Mouse (Mus musculus) induced T-regulatory cell, adult 2 months (primary cell): ENCODE measurements around the gene Ddit4l.
"Not testable (repeated sequence)": the region's sequence is repeated elsewhere in the genome, so short reads cannot be mapped to it uniquely, and the experiment has no call there.

Source experiments
- DNase-seq: peaks from one replicate; pipeline ENCODE4 v3.0.0-alpha.2; 2012; ENCODE audit warnings: low read depth

The Ddit4l gene

DNA sequence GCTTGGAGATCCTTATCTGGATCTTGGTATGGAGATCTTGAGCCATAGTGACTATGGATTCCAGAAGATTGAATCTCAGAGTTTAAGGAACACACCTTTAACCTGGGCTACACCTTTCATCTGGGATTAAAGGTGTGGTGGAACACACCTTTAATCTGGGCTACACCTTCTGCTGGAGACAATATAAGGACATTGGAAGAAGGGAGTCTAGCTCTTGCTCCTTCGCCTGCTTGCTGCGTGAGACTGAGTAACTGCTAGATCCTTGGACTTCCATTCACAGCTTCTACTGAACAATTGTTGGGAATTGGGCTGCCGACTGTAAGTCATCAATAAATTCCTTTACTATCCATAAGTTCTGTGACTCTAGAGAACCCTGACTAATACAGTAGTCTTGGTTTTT, at the start of gene Ddit4l:
Gene Ddit4l (plus strand): TSS at position 301 of the 400 bp plus-strand sequence.
- not testable (repeated sequence) for DNase-seq

- DNase-seq = no peak
Observed at GRCm38 (mm10) chr3:137576146-137576545, 45.3 kb upstream of the Ddit4l start.

- no peak for DNase-seq
Observed at GRCm38 (mm10) chr3:137586376-137586969, 34.9 kb upstream of the Ddit4l start.

GRCm38 (mm10) chr3:137589811-137590210, 31.6 kb upstream of the Ddit4l start:
- no peak for DNase-seq

GRCm38 (mm10) chr3:137594332-137594905, 27.0 kb upstream of the Ddit4l start:
- DNase-seq = no peak

GRCm38 (mm10) chr3:137608918-137609435, 12.4 kb upstream of the Ddit4l start:
- no peak for DNase-seq

GRCm38 (mm10) chr3:137610457-137611109, 10.8 kb upstream of the Ddit4l start:
- DNase-seq = no peak

- peak; percentile 74 for DNase-seq
Observed at GRCm38 (mm10) chr3:137611110-137611857, 10.1 kb upstream of the Ddit4l start.

- no peak for DNase-seq
Observed at GRCm38 (mm10) chr3:137611981-137612380, 9.4 kb upstream of the Ddit4l start.

DNA sequence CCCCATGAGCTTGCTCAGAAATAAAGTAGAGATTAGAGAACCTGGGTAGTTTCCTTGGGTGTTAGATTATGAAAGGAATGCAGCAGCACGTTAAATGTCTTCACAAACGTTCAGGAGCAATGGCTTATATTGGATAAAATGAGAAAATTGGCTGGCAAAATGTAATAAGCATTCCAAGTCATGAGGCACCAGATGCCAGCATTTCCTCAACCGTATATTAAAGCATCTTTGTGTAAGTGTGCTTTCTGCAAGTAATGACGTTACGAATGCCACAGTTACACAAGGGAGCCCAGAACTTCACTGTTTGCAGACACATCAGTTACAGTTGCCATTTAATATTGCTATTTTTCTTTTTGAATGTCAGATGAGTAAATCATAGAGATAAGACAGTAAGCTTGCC, 872 bp upstream of the Ddit4l start:
- no peak for DNase-seq

DNA sequence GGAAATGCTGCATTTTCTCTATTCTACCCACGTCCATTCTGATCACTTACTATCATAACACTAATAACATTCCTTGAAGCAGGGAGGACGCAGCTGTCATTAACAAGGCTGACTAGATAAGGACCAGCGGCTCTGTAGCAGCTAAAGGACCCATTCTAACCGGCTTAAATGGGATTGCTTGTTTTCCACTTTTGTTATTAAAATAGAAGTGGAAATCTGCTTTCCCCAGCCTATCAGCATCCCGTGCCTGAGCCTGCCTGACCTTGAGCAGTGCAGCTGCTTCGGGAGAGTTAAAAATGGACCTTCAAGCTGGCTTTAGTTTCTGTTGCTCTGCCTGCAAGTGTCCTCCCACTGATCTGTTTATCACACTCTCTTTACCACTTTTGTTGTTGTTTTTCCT, 679 bp downstream of the Ddit4l start:
- DNase-seq = no peak

GRCm38 (mm10) chr3:137622895-137623580, 1.6 kb downstream of the Ddit4l start:
- no peak for DNase-seq

- no peak for DNase-seq
Observed at GRCm38 (mm10) chr3:137623581-137624362, 2.4 kb downstream of the Ddit4l start.

DNA sequence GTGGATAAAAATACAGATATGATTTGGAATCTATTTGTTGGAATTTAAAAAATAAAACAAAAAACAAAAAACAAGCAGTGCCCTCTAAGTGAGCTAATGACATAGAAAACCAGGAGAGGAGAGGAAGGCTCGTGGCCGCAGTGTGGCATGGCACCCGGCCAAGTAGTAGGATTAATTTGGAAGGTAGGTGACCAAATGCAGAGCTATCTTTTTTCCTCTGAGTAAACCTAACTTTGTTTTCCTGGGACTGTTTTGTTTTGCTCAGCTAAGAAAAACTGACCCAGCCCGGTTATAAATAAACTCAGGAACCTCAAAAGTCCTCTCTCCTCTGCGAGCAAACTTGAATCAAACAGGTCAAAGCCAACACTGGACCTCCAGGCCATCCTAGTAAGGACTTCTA, 3.6 kb downstream of the Ddit4l start:
- DNase-seq = no peak

DNA sequence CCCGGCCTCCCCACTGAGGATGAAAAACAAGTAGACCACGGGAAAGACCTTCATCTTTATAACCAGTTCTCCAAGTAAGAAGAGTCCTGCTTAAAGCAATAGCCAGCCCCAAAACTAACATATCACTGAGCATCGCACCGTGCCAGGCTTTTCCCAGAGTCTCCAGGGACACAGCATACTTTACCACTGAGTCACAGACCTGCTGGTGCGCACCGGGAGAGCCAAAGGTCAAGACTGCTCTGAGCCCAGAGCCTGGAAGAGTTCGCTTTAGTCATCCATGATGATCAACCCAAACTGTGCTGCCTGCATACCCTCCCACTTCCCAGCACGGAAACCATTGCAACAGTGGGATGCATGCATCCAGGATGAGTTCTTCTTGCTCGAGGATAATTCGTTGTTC, 12.3 kb downstream of the Ddit4l start:
- DNase-seq = no peak

DNA sequence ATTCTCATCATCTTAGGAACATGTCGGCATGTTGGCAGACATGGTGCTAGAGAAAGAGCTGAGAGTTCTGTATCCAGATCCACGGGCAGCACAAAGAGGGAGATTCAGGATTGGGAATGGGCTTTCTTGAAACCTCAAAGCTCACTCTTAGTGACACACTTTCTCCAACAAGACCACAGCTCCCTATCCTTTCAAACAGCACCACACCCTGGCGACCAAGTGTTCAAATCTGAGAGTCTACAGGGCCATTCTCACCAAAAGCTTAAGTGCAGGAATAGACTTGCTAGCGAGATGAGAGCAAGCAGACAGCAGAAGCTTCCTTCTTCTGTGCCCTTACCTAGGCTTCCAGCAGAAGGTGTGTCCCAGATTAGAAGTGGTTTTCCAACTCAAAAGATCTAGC, 15.2 kb downstream of the Ddit4l start:
- no peak for DNase-seq

DNA sequence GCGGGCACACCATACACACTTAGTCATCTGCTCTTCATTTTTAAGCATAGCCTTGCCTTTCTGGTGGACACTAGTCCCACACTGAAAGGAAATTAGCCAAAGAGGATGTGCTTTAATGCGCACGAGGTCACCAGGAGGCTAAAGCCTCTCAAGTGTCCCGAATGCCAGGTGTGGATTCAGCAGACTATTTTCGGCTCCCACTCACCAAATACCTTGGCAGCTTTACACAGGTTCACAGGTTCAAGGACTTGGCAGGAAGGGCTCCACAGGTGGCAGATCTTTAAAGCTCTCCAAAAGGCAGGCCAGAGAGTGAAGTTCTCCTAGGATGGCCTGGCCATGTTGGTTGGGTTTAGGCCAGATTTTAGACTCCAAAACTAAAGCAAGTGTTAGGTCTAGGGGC, 19.8 kb downstream of the Ddit4l start:
- DNase-seq = no peak

DNA sequence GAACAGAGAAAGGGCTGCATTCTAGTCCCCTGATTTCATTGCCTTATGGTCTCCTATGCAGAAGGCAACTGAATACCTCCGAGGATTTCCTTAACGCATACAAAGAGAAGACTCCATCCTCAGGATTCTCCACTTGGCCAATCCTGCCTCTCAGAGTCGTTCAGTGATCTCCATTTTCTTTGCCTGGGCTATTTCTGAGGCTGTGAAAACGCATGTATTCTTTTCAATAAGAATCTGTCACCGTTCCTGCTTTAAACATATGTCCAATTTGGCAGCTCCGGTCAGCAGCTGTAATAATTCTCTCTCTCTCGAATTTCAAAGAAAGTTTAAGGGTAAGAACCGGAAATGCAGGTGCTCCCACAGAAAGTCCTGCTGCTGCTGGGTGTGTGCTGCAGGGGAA, 20.7 kb downstream of the Ddit4l start:
- DNase-seq = no peak

DNA sequence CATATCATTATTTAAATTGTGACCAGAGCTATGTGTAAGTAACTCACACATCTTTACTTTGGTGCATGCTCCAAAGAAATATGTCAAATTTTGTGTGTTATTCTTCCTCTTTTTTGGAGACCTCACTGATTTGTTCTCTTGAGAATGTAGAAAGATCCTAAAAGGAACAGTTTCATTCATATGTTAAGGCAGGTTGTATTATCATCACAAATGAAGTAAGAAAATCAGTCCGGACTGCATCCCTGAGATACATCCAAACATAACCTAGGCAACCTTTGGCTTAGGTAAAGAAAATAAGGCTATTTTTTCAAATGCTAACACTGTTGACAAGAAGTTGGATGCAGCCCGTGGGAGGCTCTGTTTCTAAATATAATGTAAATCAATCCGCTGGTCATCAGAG, 21.2 kb downstream of the Ddit4l start:
- no peak for DNase-seq

- DNase-seq = no peak
Observed at GRCm38 (mm10) chr3:137644081-137644480, 22.7 kb downstream of the Ddit4l start.

GRCm38 (mm10) chr3:137644947-137645346, 23.5 kb downstream of the Ddit4l start:
- DNase-seq = no peak
